Mouse (Mus musculus) ovary, postnatal 36 days (tissue): ENCODE data around the gene Gm2007.
"Not testable (repeated sequence)": the region's sequence is repeated elsewhere in the genome, so short reads cannot be mapped to it uniquely, and the experiment has no call there.

Experiments used
- DNase-seq: peaks from one replicate; pipeline ENCODE4 v3.0.0; 2022; ENCODE audit warnings: low spot score, mixed read lengths

Gm2007 gene

GRCm38 (mm10) chr2:175741237-175741636 is at the start of gene Gm2007:
TSS of gene Gm2007 (plus strand) at chr2:175741537.
- not testable (repeated sequence) for DNase-seq

GRCm38 (mm10) chr2:175703546-175703945 is 37.8 kb upstream of the Gm2007 start, which contains the start of gene Zfp969:
TSS of gene Zfp969 (minus strand) at chr2:175703646.
- DNase-seq = not testable (repeated sequence)

- not testable (repeated sequence) for DNase-seq
Observed at GRCm38 (mm10) chr2:175800993-175801392, 59.7 kb downstream of the Gm2007 start, which contains the start of gene Gm14288. TSS of gene Gm14288 (minus strand) at chr2:175801093.
